Mouse (Mus musculus): ENCODE measurements around the gene Dnpep. TPM values are rescaled to one million over a fixed set of nuclear protein-coding genes. Genes with fewer than 3 reads are reported as not detected.

Gene Dnpep
- 126 and 127 TPM in 2 replicates for polyA plus RNA-seq (2014; fragmentation: Nextera tagmentation; extraction: Ambion mirVana)

DNA sequence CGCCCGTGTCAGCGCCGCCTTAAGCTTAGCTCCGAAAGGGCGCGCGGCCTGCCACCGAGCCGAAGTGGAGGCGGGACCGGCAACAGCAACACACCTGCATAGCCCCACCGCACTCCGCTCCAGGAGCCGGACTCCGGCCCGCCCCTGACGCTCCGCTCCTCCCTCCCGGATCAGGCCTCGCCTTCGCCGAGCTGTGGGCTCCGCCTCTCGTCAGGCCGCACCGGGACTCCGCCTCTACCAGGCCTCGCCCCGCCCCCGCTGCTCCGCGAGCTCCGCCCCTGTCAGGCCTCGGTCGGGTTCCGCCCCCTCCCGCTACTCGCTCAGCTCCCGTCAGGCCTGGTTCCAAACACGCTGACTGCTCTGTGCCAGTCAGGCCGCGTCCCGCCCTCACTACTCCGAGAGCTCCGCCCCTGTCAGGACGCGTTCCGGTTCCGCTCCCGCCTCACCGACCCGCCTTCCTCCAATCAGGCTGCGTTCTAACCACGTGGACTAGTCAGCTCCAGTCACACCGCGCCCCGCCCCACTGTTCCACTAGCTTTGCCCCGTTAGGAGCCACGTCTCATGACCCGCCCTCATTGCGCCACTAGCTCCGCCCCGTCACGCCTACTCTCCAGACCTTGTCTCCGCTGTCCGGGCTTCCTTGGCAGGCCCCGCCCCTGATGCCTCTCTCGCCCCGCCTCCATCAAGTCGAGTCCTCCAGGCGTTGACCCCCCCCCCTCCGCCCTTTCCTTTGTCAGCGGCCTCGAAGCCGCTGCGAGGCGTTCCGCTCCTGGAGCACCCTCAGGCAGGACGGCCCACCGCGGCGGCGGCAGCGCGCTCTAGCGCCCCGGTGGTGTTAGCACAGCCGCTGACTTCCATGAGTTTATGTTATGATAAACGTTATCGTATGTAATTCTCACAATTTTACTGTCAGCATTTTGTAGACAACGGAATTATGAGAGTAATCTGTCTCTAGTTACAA is at the start of gene Dnpep:
TSS of gene Dnpep (minus strand) at position 750 of the 961 bp plus-strand sequence.
- Histone ChIP-seq H3K4me2 (replicated peaks; ENCODE audit: low read depth, low read length) (peak within 1 kb of the TSS; percentile 72), H3K9ac (replicated peaks; ENCODE audit: low read depth, low read length) (peak within 1 kb of the TSS; percentile 64), H3K36me3 (ENCODE audit: control insufficient read depth, insufficient read depth, low read length) (peaks cover 26% of the 10 kb centered on the region), H3K27ac (ENCODE audit: low read length) (peak within 1 kb of the TSS; percentile 90), H3K27me3 (ENCODE audit: control insufficient read depth, insufficient read depth, low read length) (no peaks in the 10 kb centered on the region), H3K4me1 (ENCODE audit: control insufficient read depth, insufficient read depth, low read length) (peaks cover 7% of the 10 kb centered on the region), H3K9me3 (ENCODE audit: control insufficient read depth, low read depth, low read length) (no peaks in the 10 kb centered on the region), H3K4me3 (ENCODE audit: low read depth, low read length) (peak within 1 kb of the TSS; percentile 67)
- peak; percentile 97 for ATAC-seq (ENCODE audit: insufficient number of reproducible peaks, insufficient read depth, low FRiP score, low read depth)
- WGBS: under 1% methylated on average over 90 of the region's 92 CpGs

DNA sequence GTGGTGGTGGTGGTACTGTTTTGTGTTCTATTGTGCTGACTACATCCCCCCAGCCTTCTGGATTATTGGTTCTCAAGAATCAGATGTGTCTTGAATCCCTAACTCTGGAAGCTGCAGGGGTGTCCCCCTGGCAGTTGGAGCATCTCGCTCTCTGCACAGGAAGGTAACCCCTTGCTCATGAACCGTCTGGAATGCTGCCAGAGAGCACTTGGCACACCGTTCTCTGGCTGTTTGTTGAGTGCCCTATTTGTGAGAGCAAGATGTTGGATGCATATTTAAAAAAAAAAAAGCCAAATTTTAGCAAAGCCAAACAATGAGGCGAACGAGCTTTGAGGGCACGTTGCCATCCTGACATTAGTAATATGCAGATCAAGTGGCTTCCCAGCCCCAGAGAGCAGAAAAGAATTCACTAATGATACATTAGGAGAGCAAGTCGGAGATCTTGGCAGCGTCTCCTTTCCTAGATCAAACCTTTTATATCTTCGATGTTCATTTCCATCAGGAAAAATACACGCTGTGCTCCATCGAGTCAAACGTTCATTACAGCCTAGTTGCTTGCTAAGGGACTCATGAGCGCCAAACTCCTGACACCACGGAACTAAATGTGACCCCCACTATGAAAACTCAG is 47.8 kb upstream of the Dnpep start:
- WGBS: 73% methylated on average over 14 of the region's 14 CpGs
- Histone ChIP-seq H3K36me3 (ENCODE audit: control insufficient read depth, insufficient read depth, low read length) (no peaks in the 10 kb centered on the region), H3K27me3 (ENCODE audit: control insufficient read depth, insufficient read depth, low read length) (no peaks in the 10 kb centered on the region; the same call in 1 of the 2 replicates), H3K4me3 (ENCODE audit: low read depth, low read length) (no peak overlapping the region), H3K27ac (ENCODE audit: low read length) (no peak overlapping the region), H3K4me2 (replicated peaks; ENCODE audit: low read depth, low read length) (no peak overlapping the region), H3K9ac (replicated peaks; ENCODE audit: low read depth, low read length) (no peak overlapping the region), H3K4me1 (ENCODE audit: control insufficient read depth, insufficient read depth, low read length) (peaks cover 15% of the 10 kb centered on the region), H3K9me3 (ENCODE audit: control insufficient read depth, low read depth, low read length) (no peaks in the 10 kb centered on the region)
- ATAC-seq (ENCODE audit: insufficient number of reproducible peaks, insufficient read depth, low FRiP score, low read depth): no peak

DNA sequence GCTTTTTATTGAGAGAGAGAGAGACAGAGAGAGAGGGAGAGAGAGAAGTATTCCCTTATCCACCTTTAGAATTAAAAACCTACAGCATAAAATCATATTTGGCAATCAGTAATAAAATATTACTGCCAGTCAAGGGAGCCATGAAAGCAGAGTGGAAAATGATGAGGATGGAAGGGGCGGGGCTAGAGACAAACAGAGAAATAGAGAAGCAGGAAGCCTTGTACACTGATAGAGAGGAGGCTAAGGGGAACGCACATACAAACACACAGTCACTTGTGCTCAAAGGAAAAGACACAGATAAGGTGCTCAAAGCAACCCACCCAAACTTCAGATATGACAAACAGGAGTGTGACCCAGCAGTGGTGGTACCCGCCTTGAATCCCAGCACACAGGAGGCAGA is 46.1 kb upstream of the Dnpep start:
- Histone ChIP-seq H3K27ac (ENCODE audit: low read length) (no peak overlapping the region), H3K4me1 (ENCODE audit: control insufficient read depth, insufficient read depth, low read length) (peaks cover 20% of the 10 kb centered on the region; the same call in 1 of the 2 replicates), H3K9ac (replicated peaks; ENCODE audit: low read depth, low read length) (no peak overlapping the region), H3K27me3 (ENCODE audit: control insufficient read depth, insufficient read depth, low read length) (no peaks in the 10 kb centered on the region; the same call in 1 of the 2 replicates), H3K4me3 (ENCODE audit: low read depth, low read length) (no peak overlapping the region), H3K36me3 (ENCODE audit: control insufficient read depth, insufficient read depth, low read length) (no peaks in the 10 kb centered on the region), H3K4me2 (replicated peaks; ENCODE audit: low read depth, low read length) (no peak overlapping the region), H3K9me3 (ENCODE audit: control insufficient read depth, low read depth, low read length) (no peaks in the 10 kb centered on the region)
- 85% methylated on average over 3 of the region's 3 CpGs for WGBS
- no peak for ATAC-seq (ENCODE audit: insufficient number of reproducible peaks, insufficient read depth, low FRiP score, low read depth)

DNA sequence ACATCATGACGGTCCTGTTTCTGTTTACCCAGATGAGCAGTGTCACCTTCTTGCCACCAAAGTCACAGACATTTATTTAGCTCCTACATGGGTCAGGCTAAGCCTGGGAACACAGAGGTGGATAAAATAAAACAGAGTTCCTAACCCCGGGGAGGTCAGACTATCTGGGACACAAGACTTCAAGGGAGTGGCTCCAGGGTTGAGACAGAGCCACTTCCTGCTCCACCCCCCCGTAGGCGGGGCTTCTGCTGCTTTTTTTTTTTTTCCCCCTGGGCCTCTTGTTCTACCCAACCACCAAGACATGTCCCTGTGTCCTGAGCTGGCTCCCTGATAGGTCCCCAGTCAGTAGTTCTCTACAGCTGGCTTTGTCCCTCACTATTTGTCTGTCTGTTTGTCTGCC is 44.0 kb upstream of the Dnpep start:
- no peak for ATAC-seq (ENCODE audit: insufficient number of reproducible peaks, insufficient read depth, low FRiP score, low read depth)
- Histone ChIP-seq H3K4me3 (ENCODE audit: low read depth, low read length) (no peak overlapping the region), H3K36me3 (ENCODE audit: control insufficient read depth, insufficient read depth, low read length) (no peaks in the 10 kb centered on the region), H3K9ac (replicated peaks; ENCODE audit: low read depth, low read length) (no peak overlapping the region), H3K4me2 (replicated peaks; ENCODE audit: low read depth, low read length) (0 out of 2 replicates have a peak overlapping the region, but pooled peaks have one; percentile 56), H3K4me1 (ENCODE audit: control insufficient read depth, insufficient read depth, low read length) (peaks cover 20% of the 10 kb centered on the region; the same call in 1 of the 2 replicates), H3K27ac (ENCODE audit: low read length) (no peak overlapping the region), H3K27me3 (ENCODE audit: control insufficient read depth, insufficient read depth, low read length) (no peaks in the 10 kb centered on the region; the same call in 1 of the 2 replicates), H3K9me3 (ENCODE audit: control insufficient read depth, low read depth, low read length) (no peaks in the 10 kb centered on the region)
- 38% methylated on average over 4 of the region's 4 CpGs for WGBS

DNA sequence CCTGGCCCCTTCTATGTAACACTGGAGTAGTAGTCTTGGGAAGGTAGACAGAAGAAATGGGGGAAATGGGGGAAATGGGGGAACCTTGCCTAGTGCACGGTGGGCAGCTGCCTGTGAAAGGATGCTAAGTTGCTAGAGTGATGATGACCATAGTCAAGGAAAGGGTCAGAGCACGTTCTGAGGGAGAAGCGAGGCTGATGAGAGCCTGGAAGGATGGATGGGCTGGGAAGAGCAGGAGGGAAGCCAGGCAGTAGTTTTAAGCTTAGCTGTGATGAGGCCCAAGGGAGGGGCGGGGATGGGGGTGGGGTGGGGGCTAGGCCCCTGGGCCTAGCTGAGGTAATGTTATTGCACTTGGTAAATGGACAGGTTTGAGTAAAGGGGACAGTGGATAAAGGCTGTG is 43.3 kb upstream of the Dnpep start:
- WGBS: 48% methylated on average over 4 of the region's 4 CpGs
- ATAC-seq (ENCODE audit: insufficient number of reproducible peaks, insufficient read depth, low FRiP score, low read depth): no peak
- no peak overlapping the region for H3K27ac ChIP-seq (ENCODE audit: low read length)
- H3K4me2 ChIP-seq (replicated peaks; ENCODE audit: low read depth, low read length): peak overlapping the region; percentile 56
- no peaks in the 10 kb centered on the region for H3K9me3 ChIP-seq (ENCODE audit: control insufficient read depth, low read depth, low read length)
- H3K36me3 ChIP-seq (ENCODE audit: control insufficient read depth, insufficient read depth, low read length): no peaks in the 10 kb centered on the region
- H3K4me1 ChIP-seq (ENCODE audit: control insufficient read depth, insufficient read depth, low read length): peaks cover 20% of the 10 kb centered on the region; the same call in 1 of the 2 replicates
- no peaks in the 10 kb centered on the region; the same call in 1 of the 2 replicates for H3K27me3 ChIP-seq (ENCODE audit: control insufficient read depth, insufficient read depth, low read length)
- H3K9ac ChIP-seq (replicated peaks; ENCODE audit: low read depth, low read length): no peak overlapping the region
- peak overlapping the region; percentile 36 for H3K4me3 ChIP-seq (ENCODE audit: low read depth, low read length)

DNA sequence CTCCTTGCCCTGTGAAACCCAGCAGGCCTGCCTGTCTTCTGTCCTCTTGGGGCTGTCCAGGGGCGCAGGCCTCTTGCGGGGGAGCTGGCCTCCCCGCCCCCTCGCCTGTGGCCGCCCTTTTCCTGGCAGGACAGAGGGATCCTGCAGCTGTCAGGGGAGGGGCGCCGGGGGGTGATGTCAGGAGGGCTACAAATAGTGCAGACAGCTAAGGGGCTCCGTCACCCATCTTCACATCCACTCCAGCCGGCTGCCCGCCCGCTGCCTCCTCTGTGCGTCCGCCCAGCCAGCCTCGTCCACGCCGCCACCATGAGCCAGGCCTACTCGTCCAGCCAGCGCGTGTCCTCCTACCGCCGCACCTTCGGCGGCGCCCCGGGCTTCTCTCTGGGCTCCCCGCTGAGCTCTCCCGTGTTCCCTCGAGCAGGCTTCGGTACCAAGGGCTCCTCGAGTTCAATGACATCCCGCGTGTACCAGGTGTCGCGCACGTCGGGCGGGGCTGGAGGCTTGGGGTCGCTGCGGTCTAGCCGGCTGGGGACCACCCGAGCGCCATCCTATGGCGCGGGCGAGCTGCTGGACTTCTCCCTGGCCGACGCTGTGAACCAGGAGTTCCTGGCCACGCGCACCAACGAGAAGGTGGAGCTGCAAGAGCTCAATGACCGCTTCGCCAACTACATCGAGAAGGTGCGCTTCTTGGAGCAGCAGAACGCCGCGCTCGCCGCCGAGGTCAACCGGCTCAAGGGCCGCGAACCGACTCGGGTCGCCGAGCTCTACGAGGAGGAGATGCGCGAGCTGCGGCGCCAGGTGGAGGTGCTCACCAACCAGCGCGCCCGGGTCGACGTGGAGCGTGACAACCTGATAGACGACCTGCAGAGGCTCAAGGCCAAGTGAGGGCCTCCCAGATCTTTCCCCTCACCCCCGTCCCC is 42.6 kb upstream of the Dnpep start, which contains the start of gene Des:
TSS of gene Des (plus strand) at position 218 of the 920 bp plus-strand sequence.
- peak within 1 kb of the TSS; percentile 36 for H3K4me3 ChIP-seq (ENCODE audit: low read depth, low read length)
- WGBS: 1% methylated on average over 80 of the region's 80 CpGs
- no peaks in the 10 kb centered on the region; the same call in 1 of the 2 replicates for H3K27me3 ChIP-seq (ENCODE audit: control insufficient read depth, insufficient read depth, low read length)
- peak within 1 kb of the TSS; percentile 62; the same call in 1 of the 2 replicates for H3K27ac ChIP-seq (ENCODE audit: low read length)
- H3K36me3 ChIP-seq (ENCODE audit: control insufficient read depth, insufficient read depth, low read length): no peaks in the 10 kb centered on the region
- H3K9me3 ChIP-seq (ENCODE audit: control insufficient read depth, low read depth, low read length): no peaks in the 10 kb centered on the region
- H3K9ac ChIP-seq (replicated peaks; ENCODE audit: low read depth, low read length): no peak within 1 kb of the TSS; the same call in 1 of the 2 replicates
- H3K4me2 ChIP-seq (replicated peaks; ENCODE audit: low read depth, low read length): peak within 1 kb of the TSS; percentile 56
- peak; percentile 73; the same call in 1 of the 2 replicates for ATAC-seq (ENCODE audit: insufficient number of reproducible peaks, insufficient read depth, low FRiP score, low read depth)
- peaks cover 20% of the 10 kb centered on the region; the same call in 1 of the 2 replicates for H3K4me1 ChIP-seq (ENCODE audit: control insufficient read depth, insufficient read depth, low read length)

DNA sequence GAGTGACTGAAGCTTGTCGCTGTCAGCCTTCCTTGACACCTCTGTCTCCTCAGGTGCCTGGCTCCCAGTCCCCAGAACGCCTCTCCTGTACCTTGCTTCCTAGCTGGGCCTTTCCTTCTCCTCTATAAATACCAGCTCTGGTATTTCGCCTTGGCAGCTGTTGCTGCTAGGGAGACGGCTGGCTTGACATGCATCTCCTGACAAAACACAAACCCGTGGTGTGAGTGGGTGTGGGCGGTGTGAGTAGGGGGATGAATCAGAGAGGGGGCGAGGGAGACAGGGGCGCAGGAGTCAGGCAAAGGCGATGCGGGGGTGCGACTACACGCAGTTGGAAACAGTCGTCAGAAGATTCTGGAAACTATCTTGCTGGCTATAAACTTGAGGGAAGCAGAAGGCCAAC is 41.6 kb upstream of the Dnpep start:
- Histone ChIP-seq H3K27me3 (ENCODE audit: control insufficient read depth, insufficient read depth, low read length) (no peaks in the 10 kb centered on the region; the same call in 1 of the 2 replicates), H3K36me3 (ENCODE audit: control insufficient read depth, insufficient read depth, low read length) (no peaks in the 10 kb centered on the region), H3K4me3 (ENCODE audit: low read depth, low read length) (no peak overlapping the region), H3K9me3 (ENCODE audit: control insufficient read depth, low read depth, low read length) (no peaks in the 10 kb centered on the region), H3K4me1 (ENCODE audit: control insufficient read depth, insufficient read depth, low read length) (peaks cover 20% of the 10 kb centered on the region; the same call in 1 of the 2 replicates), H3K4me2 (replicated peaks; ENCODE audit: low read depth, low read length) (no peak overlapping the region), H3K9ac (replicated peaks; ENCODE audit: low read depth, low read length) (no peak overlapping the region), H3K27ac (ENCODE audit: low read length) (peak overlapping the region; percentile 50; the same call in 1 of the 2 replicates)
- whole genome bisulfite sequencing: 51% methylated on average over 13 of the region's 13 CpGs
- ATAC-seq (ENCODE audit: insufficient number of reproducible peaks, insufficient read depth, low FRiP score, low read depth): no peak
